Mouse (Mus musculus) cerebellum, adult 11 months (tissue): ENCODE results near the gene Fam43b.

Source experiments
- DNase-seq: peaks from one replicate; pipeline ENCODE4 v3.0.0; 2022

The Fam43b gene

GRCm38 (mm10) chr4:138393703-138394102 is 2.6 kb downstream of the Fam43b start:
- DNase-seq = no peak

GRCm38 (mm10) chr4:138383789-138384188 is 12.5 kb downstream of the Fam43b start:
- no peak for DNase-seq

GRCm38 (mm10) chr4:138382462-138382861 is 13.9 kb downstream of the Fam43b start:
- no peak for DNase-seq

- no peak for DNase-seq
These were observed 16.1 kb downstream of the Fam43b start for GRCm38 (mm10) chr4:138380132-138380689.

- DNase-seq = peak; percentile 82
These were observed 17.1 kb downstream of the Fam43b start for GRCm38 (mm10) chr4:138379091-138379840.

- DNase-seq = no peak
These were observed 18.8 kb downstream of the Fam43b start for GRCm38 (mm10) chr4:138377526-138377925.

GRCm38 (mm10) chr4:138375117-138375516 is 21.2 kb downstream of the Fam43b start:
- DNase-seq = no peak

GRCm38 (mm10) chr4:138370996-138371516 is 25.3 kb downstream of the Fam43b start:
- no peak for DNase-seq

- no peak for DNase-seq
These were observed 27.6 kb downstream of the Fam43b start for GRCm38 (mm10) chr4:138368498-138369260.

- DNase-seq = peak; percentile 75
These were observed 28.5 kb downstream of the Fam43b start, which contains the start of gene Cda for GRCm38 (mm10) chr4:138367641-138368497. TSS of gene Cda (minus strand) at chr4:138367992.

GRCm38 (mm10) chr4:138366561-138366960 is 29.8 kb downstream of the Fam43b start:
- no peak for DNase-seq

GRCm38 (mm10) chr4:138363511-138363910 is 32.8 kb downstream of the Fam43b start:
- no peak for DNase-seq

GRCm38 (mm10) chr4:138362883-138363282 is 33.4 kb downstream of the Fam43b start:
- DNase-seq = no peak

- DNase-seq = peak; percentile 39
These were observed 34.9 kb downstream of the Fam43b start for GRCm38 (mm10) chr4:138361370-138361821.

- DNase-seq = no peak
These were observed 38.2 kb downstream of the Fam43b start for GRCm38 (mm10) chr4:138358176-138358575.

- no peak for DNase-seq
These were observed 39.8 kb downstream of the Fam43b start for GRCm38 (mm10) chr4:138356551-138356950.

GRCm38 (mm10) chr4:138356141-138356540 is 40.2 kb downstream of the Fam43b start:
- no peak for DNase-seq

GRCm38 (mm10) chr4:138355496-138355895 is 40.8 kb downstream of the Fam43b start:
- no peak for DNase-seq

- no peak for DNase-seq
These were observed 42.7 kb downstream of the Fam43b start for GRCm38 (mm10) chr4:138353438-138354171.

GRCm38 (mm10) chr4:138352692-138353091 is 43.6 kb downstream of the Fam43b start:
- DNase-seq = no peak

GRCm38 (mm10) chr4:138351821-138352220 is 44.5 kb downstream of the Fam43b start:
- no peak for DNase-seq

- DNase-seq = no peak
These were observed 47.6 kb downstream of the Fam43b start for GRCm38 (mm10) chr4:138348716-138349115.
